Mouse (Mus musculus) erythroblast, embryonic 14.5 days (primary cell): ENCODE results near the gene Inafm2.

Source experiments
- GATA1 ChIP-seq: IDR thresholded peaks from 2 replicates; pipeline ENCODE4 v1.6.1; 2012; ENCODE audit warnings: low read length, inconsistent platforms, mixed read lengths
- TAL1 ChIP-seq: IDR thresholded peaks from 3 replicates; pipeline ENCODE4 v1.6.1; 2012; ENCODE audit warnings: low read length, inconsistent platforms, mixed read lengths

GRCm38 (mm10) chr2:118792259-118792613 is 46.7 kb downstream of the Inafm2 start:
- TF ChIP-seq GATA1 (no peak), TAL1 (no peak)
